Mouse (Mus musculus) cerebellum, adult 2 months (tissue): Measurements from ENCODE around the gene Fam241a.

Experiments
- CTCF ChIP-seq: fragments of 200-500 bp; IDR thresholded peaks from 2 replicates; pipeline ENCODE4 v1.5.1; 2011; ENCODE audit warnings: low read depth, mild to moderate bottlenecking, control low read depth, low read length, moderate library complexity, borderline replicate concordance; ENCODE audit not compliant: insufficient read depth
- POLR2A ChIP-seq: fragments of 200-500 bp; IDR thresholded peaks from 2 replicates; pipeline ENCODE4 v1.6.1; 2011; ENCODE audit warnings: low read length, control low read depth, borderline replicate concordance; ENCODE audit not compliant: insufficient read depth

GRCm38 (mm10) chr3:127868046-127868758, 27.9 kb downstream of the Fam241a start:
- TF ChIP-seq CTCF (no peak), POLR2A (no peak)
